Mouse (Mus musculus): Measurements from ENCODE around the gene Stk31.

DNA sequence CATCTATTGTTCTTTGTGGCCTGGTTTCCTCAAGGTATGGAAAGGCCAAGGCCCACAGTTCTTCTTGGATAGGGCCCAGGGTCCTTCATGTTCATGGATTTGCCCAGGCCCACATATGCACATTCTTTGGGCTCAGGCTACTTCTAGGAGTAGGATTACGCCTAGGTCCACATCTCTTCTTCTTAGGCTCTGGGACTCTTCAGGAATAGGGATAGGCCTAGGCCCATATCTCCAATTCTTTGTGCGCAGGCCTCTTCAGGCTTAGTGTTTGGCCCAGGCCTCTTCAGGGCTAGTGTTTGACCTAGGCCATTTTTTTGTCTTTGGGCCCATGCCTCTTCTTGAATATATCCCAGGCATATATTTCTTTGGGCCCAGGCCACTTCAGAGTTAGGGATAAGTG, 87.8 kb downstream of the Stk31 start:
- TF ChIP-seq GATA1 (IDR thresholded peaks at IDR 0.05; ENCODE audit: borderline replicate concordance, low read length) (no peak), CTCF (IDR thresholded peaks at IDR 0.05; ENCODE audit: low read depth, low read length) (no peak)
